Mouse (Mus musculus): ENCODE results near the gene Mettl8.

GRCm38 (mm10) chr2:70968305-70968704 lies 87.1 kb downstream of the Mettl8 start:
- no peak for TF ChIP-seq CTCF (IDR thresholded peaks at IDR 0.05; ENCODE audit: borderline replicate concordance, extremely low read depth, insufficient read depth, insufficient read length)
- no peak for TF ChIP-seq POLR2A (IDR thresholded peaks at IDR 0.05; ENCODE audit: borderline replicate concordance, extremely low read depth, insufficient read depth, insufficient read length, poor library complexity, severe bottlenecking)
